Mouse (Mus musculus) lung, adult 2 months (tissue): ENCODE measurements at regions not wholly inside any gene's neighbourhood (a gene's known extent, or its start where the extent isn't known, plus 50 kb on each side); places are given as distances from the start of the nearest gene placed in this dataset.

Experiments used
- CTCF ChIP-seq: fragments of 200-500 bp; IDR thresholded peaks from 2 replicates; pipeline ENCODE4 v1.5.1; 2011; ENCODE audit warnings: mild to moderate bottlenecking, low read length, control low read depth; ENCODE audit not compliant: insufficient read depth
- POLR2A ChIP-seq: fragments of 200-500 bp; IDR thresholded peaks from 2 replicates; pipeline ENCODE4 v1.6.1; 2011; ENCODE audit warnings: low read depth, mild to moderate bottlenecking, control low read depth, low read length, borderline replicate concordance; ENCODE audit errors: extremely low read depth

- no peak for TF ChIP-seq POLR2A
- no peak for TF ChIP-seq CTCF
Measured at GRCm38 (mm10) chr8:12491472-12491871, 81.4 kb upstream of the Spaca7 start.
